Mouse (Mus musculus) hindbrain, embryonic 14.5 days (tissue): ENCODE measurements around the gene Scap. TPM values are rescaled to one million over a fixed set of nuclear protein-coding genes. Genes with fewer than 3 reads are reported as not detected.
"Not testable (repeated sequence)": the region's sequence is repeated elsewhere in the genome, so short reads cannot be mapped to it uniquely, and the experiment has no call there.

Source experiments
- ATAC-seq: fragments of 200-750 bp; cut with Nextera tagmentation; 2 replicates; pipeline ENCODE4 v1.8.0; 2017; ENCODE audit warnings: moderate number of reproducible peaks, mild to moderate bottlenecking, moderate TSS enrichment, moderate library complexity; ENCODE audit not compliant: low FRiP score
- DNase-seq: peaks from one replicate; pipeline ENCODE4 v3.0.0-alpha.2; 2015; ENCODE audit warnings: low spot score
- H3K27ac ChIP-seq: fragments of 300-500 bp; sonication (generic); 2 replicates; pipeline ENCODE4 v1.5.1; 2014; ENCODE audit warnings: mild to moderate bottlenecking, moderate library complexity
- H3K27me3 ChIP-seq: fragments of 300-500 bp; sonication (generic); 2 replicates; pipeline ENCODE4 v1.6.1; 2014; ENCODE audit warnings: mild to moderate bottlenecking, low read length, mixed read lengths; ENCODE audit not compliant: control insufficient read depth, insufficient read depth
- H3K36me3 ChIP-seq: fragments of 300-500 bp; sonication (generic); replicated peaks from 2 replicates; pipeline ENCODE4 v1.6.1; 2014; ENCODE audit not compliant: control insufficient read depth, insufficient read depth
- H3K4me1 ChIP-seq: fragments of 300-500 bp; sonication (generic); replicated peaks from 2 replicates; pipeline ENCODE4 v1.6.1; 2014; ENCODE audit warnings: antibody characterized with exemption, low read length, mixed read lengths; ENCODE audit not compliant: control insufficient read depth, insufficient read depth
- H3K4me2 ChIP-seq: fragments of 300-500 bp; sonication (generic); replicated peaks from 2 replicates; pipeline ENCODE4 v1.6.1; 2014; ENCODE audit warnings: mild to moderate bottlenecking, moderate library complexity
- H3K4me3 ChIP-seq: fragments of 300-500 bp; sonication (generic); replicated peaks from 2 replicates; pipeline ENCODE4 v1.5.1; 2014; ENCODE audit warnings: mild to moderate bottlenecking, low read length
- H3K9ac ChIP-seq: fragments of 300-500 bp; sonication (generic); 2 replicates; pipeline ENCODE4 v1.6.1; 2014
- H3K9me3 ChIP-seq: fragments of 300-500 bp; sonication (generic); 2 replicates; pipeline ENCODE4 v1.6.1; 2016; ENCODE audit warnings: low read length; ENCODE audit not compliant: control insufficient read depth
- WGBS: fragments of 180-500 bp; shearing (Covaris S2); extraction: QIAGEN DNeasy Blood & Tissue Kit; methylation state at CpG from one replicate; pipeline ENCODE4 v1.1.7; 2014; 5-methylcytosine and 5-hydroxymethylcytosine counted together
- polyA plus RNA-seq: library from polyadenylated mRNA; unstranded; fragments of >200 nt; fragmentation: Nextera tagmentation; extraction: Ambion mirVana; gene quantifications from 2 replicates; pipeline ENCODE4 v1.2.1, GENCODE M21; 2014

The Scap gene
- polyA plus RNA-seq, 1 experiment from 2014 or later: 53.5 TPM

GRCm38 (mm10) chr9:110328178-110328577 is 4.9 kb upstream of the Scap start:
- Histone ChIP-seq H3K4me3 (no peak overlapping the region), H3K9ac (no peak overlapping the region), H3K27me3 (no peaks in the 10 kb centered on the region), H3K4me2 (no peak overlapping the region), H3K27ac (no peak overlapping the region), H3K36me3 (no peaks in the 10 kb centered on the region), H3K4me1 (no peaks in the 10 kb centered on the region), H3K9me3 (no peaks in the 10 kb centered on the region)
- 89% methylated on average over 2 of the region's 2 CpGs for WGBS
- no peak for ATAC-seq
- no peak for DNase-seq

GRCm38 (mm10) chr9:110328946-110329630 is 4.0 kb upstream of the Scap start:
- no peaks in the 10 kb centered on the region for H3K9me3 ChIP-seq
- DNase-seq (no peak), ATAC-seq (no peak)
- H3K4me2 ChIP-seq: no peak overlapping the region
- no peaks in the 10 kb centered on the region for H3K27me3 ChIP-seq
- 84% methylated on average over 5 of the region's 5 CpGs for WGBS
- no peak overlapping the region for H3K27ac ChIP-seq
- H3K4me1 ChIP-seq: peaks cover 3% of the 10 kb centered on the region
- H3K36me3 ChIP-seq: no peaks in the 10 kb centered on the region
- no peak overlapping the region for H3K9ac ChIP-seq
- H3K4me3 ChIP-seq: no peak overlapping the region

- Histone ChIP-seq H3K36me3 (no peaks in the 10 kb centered on the region), H3K4me2 (no peak overlapping the region), H3K27ac (no peak overlapping the region), H3K4me1 (peaks cover 9% of the 10 kb centered on the region), H3K27me3 (no peaks in the 10 kb centered on the region), H3K4me3 (no peak overlapping the region), H3K9me3 (no peaks in the 10 kb centered on the region), H3K9ac (no peak overlapping the region)
- 84% methylated on average over 21 of the region's 21 CpGs for WGBS
- ATAC-seq (no peak), DNase-seq (no peak)
Observed at GRCm38 (mm10) chr9:110329655-110330054, 3.4 kb upstream of the Scap start.

GRCm38 (mm10) chr9:110330341-110330740 is 2.7 kb upstream of the Scap start:
- DNase-seq: no peak
- no peak overlapping the region for H3K4me2 ChIP-seq
- no peak for ATAC-seq
- H3K9me3 ChIP-seq: no peaks in the 10 kb centered on the region
- WGBS: 57% methylated on average over 6 of the region's 6 CpGs
- H3K36me3 ChIP-seq: no peaks in the 10 kb centered on the region
- no peaks in the 10 kb centered on the region for H3K27me3 ChIP-seq
- H3K9ac ChIP-seq: no peak overlapping the region
- peaks cover 9% of the 10 kb centered on the region for H3K4me1 ChIP-seq
- H3K27ac ChIP-seq: no peak overlapping the region
- H3K4me3 ChIP-seq: no peak overlapping the region

- not testable (repeated sequence) for H3K36me3 ChIP-seq, H3K4me2 ChIP-seq, ATAC-seq, H3K4me1 ChIP-seq, H3K27me3 ChIP-seq, H3K9ac ChIP-seq, H3K27ac ChIP-seq, DNase-seq, H3K9me3 ChIP-seq, H3K4me3 ChIP-seq
- WGBS: 94% methylated on average over 4 of the region's 5 CpGs
Observed at GRCm38 (mm10) chr9:110330913-110331312, 2.2 kb upstream of the Scap start.

- Histone ChIP-seq H3K4me2 (peak overlapping the region; percentile 93), H3K9ac (peak overlapping the region; percentile 75), H3K9me3 (no peaks in the 10 kb centered on the region), H3K4me3 (peak overlapping the region; percentile 58), H3K4me1 (peaks cover 9% of the 10 kb centered on the region), H3K27me3 (no peaks in the 10 kb centered on the region), H3K36me3 (no peaks in the 10 kb centered on the region), H3K27ac (no peak overlapping the region)
- ATAC-seq: no peak
- 14% methylated on average over 12 of the region's 12 CpGs for WGBS
- no peak for DNase-seq
Observed at GRCm38 (mm10) chr9:110333896-110334259, 790 bp downstream of the Scap start.

- ATAC-seq (no peak), DNase-seq (no peak)
- 76% methylated on average over 8 of the region's 8 CpGs for WGBS
- H3K9ac ChIP-seq: no peak overlapping the region
- H3K27me3 ChIP-seq: no peaks in the 10 kb centered on the region
- no peaks in the 10 kb centered on the region for H3K9me3 ChIP-seq
- H3K4me2 ChIP-seq: no peak overlapping the region
- no peak overlapping the region for H3K27ac ChIP-seq
- H3K4me3 ChIP-seq: no peak overlapping the region
- no peaks in the 10 kb centered on the region for H3K36me3 ChIP-seq
- H3K4me1 ChIP-seq: peaks cover 9% of the 10 kb centered on the region
Observed at GRCm38 (mm10) chr9:110334849-110335248, 1.8 kb downstream of the Scap start.

GRCm38 (mm10) chr9:110340037-110340750 is 7.1 kb downstream of the Scap start:
- 91% methylated on average over 5 of the region's 5 CpGs for WGBS
- no peak for DNase-seq
- no peak for ATAC-seq
- no peaks in the 10 kb centered on the region for H3K4me1 ChIP-seq
- no peaks in the 10 kb centered on the region for H3K9me3 ChIP-seq
- H3K4me3 ChIP-seq: no peak overlapping the region
- H3K27ac ChIP-seq: no peak overlapping the region
- no peaks in the 10 kb centered on the region for H3K36me3 ChIP-seq
- no peak overlapping the region for H3K4me2 ChIP-seq
- H3K9ac ChIP-seq: no peak overlapping the region
- H3K27me3 ChIP-seq: no peaks in the 10 kb centered on the region

- no peak for DNase-seq
- Histone ChIP-seq H3K27me3 (no peaks in the 10 kb centered on the region), H3K9ac (no peak overlapping the region), H3K27ac (no peak overlapping the region), H3K4me2 (no peak overlapping the region), H3K9me3 (no peaks in the 10 kb centered on the region), H3K4me1 (no peaks in the 10 kb centered on the region), H3K4me3 (no peak overlapping the region), H3K36me3 (no peaks in the 10 kb centered on the region)
- 91% methylated on average over 8 of the region's 8 CpGs for WGBS
- ATAC-seq: no peak
Observed at GRCm38 (mm10) chr9:110342008-110342407, 8.9 kb downstream of the Scap start.
